Mouse (Mus musculus): ENCODE results near the gene Lsr. TPM values are rescaled to one million over a fixed set of nuclear protein-coding genes. Genes with fewer than 3 reads are reported as not detected.

Lsr gene
- polyA plus RNA-seq, 1 experiment: 7.5 TPM

DNA sequence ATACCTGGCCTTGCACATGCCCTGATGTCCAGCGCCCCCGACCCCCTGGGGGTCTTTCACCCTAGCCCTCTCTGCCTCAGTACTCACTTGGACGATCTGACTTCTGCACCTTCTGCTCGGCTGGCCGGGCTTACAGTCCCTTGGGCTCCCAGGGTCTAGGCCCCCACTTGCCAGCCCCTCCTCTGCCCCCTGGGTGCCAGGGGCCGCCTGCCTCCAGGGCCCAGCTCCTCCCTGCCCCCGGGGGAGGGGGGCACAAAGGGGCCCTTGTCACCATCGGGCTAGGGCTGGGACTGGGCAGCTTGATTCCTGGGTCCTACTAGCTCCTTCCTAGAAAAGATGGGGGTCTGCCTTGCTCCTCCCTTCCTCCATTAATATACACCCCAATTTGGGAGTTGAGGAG, 58.5 kb downstream of the Lsr start, which contains the start of gene Mag:
Gene Mag (minus strand): TSS at position 142 of the 400 bp plus-strand sequence.
- Histone ChIP-seq H3K4me1 (ENCODE audit: control insufficient read depth, insufficient read depth, insufficient read length) (no peaks in the 10 kb centered on the region; the same call in 1 of the 2 replicates), H3K27me3 (ENCODE audit: control insufficient read depth, insufficient read depth, low read length) (no peaks in the 10 kb centered on the region), H3K4me3 (ENCODE audit: extremely low read depth, insufficient read depth, insufficient read length) (no peak within 1 kb of the TSS), H3K36me3 (ENCODE audit: control insufficient read depth, insufficient read depth, low read length) (no peaks in the 10 kb centered on the region), H3K27ac (ENCODE audit: insufficient read depth, low read length) (no peak within 1 kb of the TSS)
- TF ChIP-seq POLR2A (IDR thresholded peaks at IDR 0.05; ENCODE audit: low read depth, low read length): no peak
- no peak for TF ChIP-seq CTCF (IDR thresholded peaks at IDR 0.05; ENCODE audit: extremely low read depth, insufficient read depth, insufficient read length, insufficient replicate concordance)
- 84% methylated on average over 8 of the region's 8 CpGs for WGBS
- no peak for DNase-seq (ENCODE audit: low read depth in 1 of 2, low spot score in 2 of 2)

DNA sequence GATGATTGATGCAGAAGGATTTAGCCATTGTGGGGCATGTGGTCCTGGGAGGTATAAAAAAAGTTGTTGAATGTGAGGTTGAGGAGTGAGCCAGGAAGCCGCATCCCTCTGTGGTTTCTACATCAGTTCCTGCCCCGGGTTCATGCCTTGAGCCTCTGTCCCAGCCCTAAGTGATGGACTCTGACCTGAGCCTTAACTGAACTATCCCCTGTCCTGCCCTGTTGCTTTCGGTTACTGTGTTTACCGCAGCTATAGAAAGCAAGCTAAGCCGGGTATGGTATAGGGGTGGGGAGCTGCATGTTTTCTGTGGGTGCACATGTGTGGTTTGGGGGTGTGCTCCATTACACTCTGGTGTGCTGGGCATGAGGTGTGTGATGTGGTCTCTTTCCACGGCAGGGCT, 63.5 kb downstream of the Lsr start:
- Histone ChIP-seq H3K4me3 (ENCODE audit: extremely low read depth, insufficient read depth, insufficient read length) (no peak overlapping the region), H3K36me3 (ENCODE audit: control insufficient read depth, insufficient read depth, low read length) (no peaks in the 10 kb centered on the region), H3K4me1 (ENCODE audit: control insufficient read depth, insufficient read depth, insufficient read length) (peaks cover 6% of the 10 kb centered on the region; the same call in 1 of the 2 replicates), H3K27ac (ENCODE audit: insufficient read depth, low read length) (no peak overlapping the region), H3K27me3 (ENCODE audit: control insufficient read depth, insufficient read depth, low read length) (no peaks in the 10 kb centered on the region)
- WGBS: 29% methylated on average over 6 of the region's 6 CpGs
- TF ChIP-seq CTCF (IDR thresholded peaks at IDR 0.05; ENCODE audit: extremely low read depth, insufficient read depth, insufficient read length, insufficient replicate concordance) (no peak), POLR2A (IDR thresholded peaks at IDR 0.05; ENCODE audit: low read depth, low read length) (no peak)
- no peak for DNase-seq (ENCODE audit: low read depth in 1 of 2, low spot score in 2 of 2)

- H3K4me3 ChIP-seq (ENCODE audit: extremely low read depth, insufficient read depth, insufficient read length): no peak overlapping the region
- 27% methylated on average over 17 of the region's 17 CpGs for WGBS
- TF ChIP-seq CTCF (IDR thresholded peaks at IDR 0.05; ENCODE audit: extremely low read depth, insufficient read depth, insufficient read length, insufficient replicate concordance) (no peak), POLR2A (IDR thresholded peaks at IDR 0.05; ENCODE audit: low read depth, low read length) (no peak)
- no peak for DNase-seq (ENCODE audit: low read depth in 1 of 2, low spot score in 2 of 2)
- no peak overlapping the region for H3K27ac ChIP-seq (ENCODE audit: insufficient read depth, low read length)
- no peaks in the 10 kb centered on the region for H3K27me3 ChIP-seq (ENCODE audit: control insufficient read depth, insufficient read depth, low read length)
- H3K4me1 ChIP-seq (ENCODE audit: control insufficient read depth, insufficient read depth, insufficient read length): peaks cover 6% of the 10 kb centered on the region; the same call in 1 of the 2 replicates
- H3K36me3 ChIP-seq (ENCODE audit: control insufficient read depth, insufficient read depth, low read length): no peaks in the 10 kb centered on the region
Observed at GRCm38 (mm10) chr7:30908992-30909431, 64.3 kb downstream of the Lsr start.

DNA sequence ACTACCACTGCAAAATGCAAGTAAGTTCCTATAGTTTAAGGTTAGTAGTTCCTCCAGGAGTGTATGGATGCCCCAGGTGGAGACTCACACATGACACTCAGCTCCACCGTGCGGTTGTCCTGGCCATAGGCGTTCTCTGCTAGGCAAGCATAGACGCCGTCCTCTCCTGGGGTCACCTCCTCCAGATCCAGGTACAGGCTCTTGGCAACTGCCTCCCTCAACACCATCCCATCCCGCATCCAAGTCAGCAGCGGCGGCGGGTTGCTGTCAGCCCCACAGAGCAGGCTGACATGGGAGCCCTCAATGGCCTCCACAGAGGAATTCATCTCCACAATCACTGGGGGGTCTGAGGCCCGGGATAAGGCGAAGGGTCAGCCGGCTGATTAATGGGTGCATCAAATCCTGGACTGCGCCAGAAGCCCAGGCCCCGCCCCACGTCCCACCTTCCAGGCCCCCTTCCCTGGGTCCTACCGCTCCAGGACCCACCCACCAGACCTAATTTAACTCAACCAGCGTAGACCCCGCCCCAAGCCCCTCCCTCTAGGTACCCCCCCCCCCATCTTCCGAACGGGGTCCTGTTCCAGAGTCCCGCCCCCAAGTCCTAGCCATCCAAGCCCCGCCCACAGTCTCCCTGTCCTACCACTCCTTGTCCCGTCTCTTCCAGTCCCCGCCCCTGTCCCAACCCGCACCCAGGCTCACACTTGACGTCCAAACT, 64.8 kb downstream of the Lsr start:
- no peak for DNase-seq (ENCODE audit: low read depth in 1 of 2, low spot score in 2 of 2)
- Histone ChIP-seq H3K27ac (ENCODE audit: insufficient read depth, low read length) (no peak overlapping the region), H3K27me3 (ENCODE audit: control insufficient read depth, insufficient read depth, low read length) (no peaks in the 10 kb centered on the region), H3K4me1 (ENCODE audit: control insufficient read depth, insufficient read depth, insufficient read length) (peaks cover 6% of the 10 kb centered on the region; the same call in 1 of the 2 replicates), H3K36me3 (ENCODE audit: control insufficient read depth, insufficient read depth, low read length) (no peaks in the 10 kb centered on the region), H3K4me3 (ENCODE audit: extremely low read depth, insufficient read depth, insufficient read length) (no peak overlapping the region)
- no peak for TF ChIP-seq POLR2A (IDR thresholded peaks at IDR 0.05; ENCODE audit: low read depth, low read length)
- TF ChIP-seq CTCF (IDR thresholded peaks at IDR 0.05; ENCODE audit: extremely low read depth, insufficient read depth, insufficient read length, insufficient replicate concordance): no peak
- WGBS: 16% methylated on average over 25 of the region's 26 CpGs

Other genes starting within 250 kb of the Lsr start
- gene Tmem147, start 243.9 kb downstream of the Lsr start, polyA plus RNA-seq (2012; rRNA removed): 103 and 107 TPM in 2 replicates
- 0.12 TPM in 1 of 2 replicates, not detected in the other for gene Gapdhs, start 229.8 kb downstream of the Lsr start, polyA plus RNA-seq (2012; rRNA removed)
- 0.47 and 0.97 TPM in 2 replicates for gene Sbsn, start 222.0 kb downstream of the Lsr start, polyA plus RNA-seq (2012; rRNA removed)
- gene Dmkn, start 209.7 kb downstream of the Lsr start, polyA plus RNA-seq (2012; rRNA removed): 1.1 and 1.5 TPM in 2 replicates
- not detected in 2 replicates for gene Krtdap, start 185.6 kb downstream of the Lsr start, polyA plus RNA-seq (2012; rRNA removed)
- gene Ffar2, start 149.7 kb downstream of the Lsr start, polyA plus RNA-seq (2012; rRNA removed): 19.2 and 38.6 TPM in 2 replicates
- gene Ffar3, start 117.3 kb downstream of the Lsr start, polyA plus RNA-seq (2012; rRNA removed): 0.59 and 0.84 TPM in 2 replicates
- gene Ffar1, start 111.9 kb downstream of the Lsr start, polyA plus RNA-seq (2012; rRNA removed): 17.0 and 20.1 TPM in 2 replicates
- 269 and 316 TPM in 2 replicates for gene Cd22, start 93.1 kb downstream of the Lsr start, polyA plus RNA-seq (2012; rRNA removed)
- 3.5 TPM in 2 replicates for gene Mag, start 58.6 kb downstream of the Lsr start, polyA plus RNA-seq (2012; rRNA removed)
- 15.6 and 18.2 TPM in 2 replicates for gene Hamp2, start 48.8 kb downstream of the Lsr start, polyA plus RNA-seq (2012; rRNA removed)
- gene Hamp, start 29.4 kb downstream of the Lsr start, polyA plus RNA-seq (2012; rRNA removed): 0.82 TPM in 1 of 2 replicates, not detected in the other
- 151 and 196 TPM in 2 replicates for gene Usf2, start 16.7 kb downstream of the Lsr start, polyA plus RNA-seq (2012; rRNA removed)
- gene Fam187b, start 326 bp upstream of the Lsr start, polyA plus RNA-seq (2012; rRNA removed): 0.35 and 0.63 TPM in 2 replicates
- gene Fxyd5, start 69.0 kb upstream of the Lsr start, polyA plus RNA-seq (2012; rRNA removed): 168 and 181 TPM in 2 replicates
- 1.1 and 1.2 TPM in 2 replicates for gene Fxyd7, start 78.0 kb upstream of the Lsr start, polyA plus RNA-seq (2012; rRNA removed)
- gene Fxyd1, start 83.7 kb upstream of the Lsr start, polyA plus RNA-seq (2012; rRNA removed): 60.6 and 67.6 TPM in 2 replicates
- gene Lgi4, start 85.9 kb upstream of the Lsr start, polyA plus RNA-seq (2012; rRNA removed): 0.92 and 1.0 TPM in 2 replicates
- 0.94 and 1.8 TPM in 2 replicates for gene Fxyd3, start 103.2 kb upstream of the Lsr start, polyA plus RNA-seq (2012; rRNA removed)
- gene Hpn, start 141.8 kb upstream of the Lsr start, polyA plus RNA-seq (2012; rRNA removed): 22.1 and 26.8 TPM in 2 replicates
- gene Scn1b, start 153.5 kb upstream of the Lsr start, polyA plus RNA-seq (2012; rRNA removed): 41.6 and 48.4 TPM in 2 replicates
- 325 and 338 TPM in 2 replicates for gene Gramd1a, start 182.4 kb upstream of the Lsr start, polyA plus RNA-seq (2012; rRNA removed)